Mouse (Mus musculus): ENCODE results near the gene Gss. TPM values are rescaled to one million over a fixed set of nuclear protein-coding genes. Genes with fewer than 3 reads are reported as not detected.

The Gss gene
- polyA plus RNA-seq, 1 experiment from 2014 or later = 29.8 TPM

GRCm38 (mm10) chr2:155523706-155524105, 68.9 kb downstream of the Gss start:
- ATAC-seq (ENCODE audit: low FRiP score, low TSS enrichment) = no peak
- Histone ChIP-seq H3K36me3 (ENCODE audit: control insufficient read depth, insufficient read depth, low read length) (no peaks in the 10 kb centered on the region), H3K9me3 (ENCODE audit: control insufficient read depth, low read length) (no peaks in the 10 kb centered on the region), H3K27ac (ENCODE audit: low read depth, low read length) (no peak overlapping the region), H3K9ac (ENCODE audit: low read depth, low read length) (no peak overlapping the region), H3K4me3 (ENCODE audit: low read length) (no peak overlapping the region), H3K4me1 (ENCODE audit: control insufficient read depth, insufficient read depth, low read length) (no peaks in the 10 kb centered on the region), H3K27me3 (ENCODE audit: control insufficient read depth, insufficient read depth, low read length) (no peaks in the 10 kb centered on the region), H3K4me2 (replicated peaks; ENCODE audit: low read depth, low read length) (no peak overlapping the region)
- 70% methylated on average over 5 of the region's 5 CpGs for WGBS

- no peaks in the 10 kb centered on the region for H3K36me3 ChIP-seq (ENCODE audit: control insufficient read depth, insufficient read depth, low read length)
- H3K27me3 ChIP-seq (ENCODE audit: control insufficient read depth, insufficient read depth, low read length) = peaks cover 9% of the 10 kb centered on the region
- peak overlapping the region; percentile 83 for H3K4me2 ChIP-seq (replicated peaks; ENCODE audit: low read depth, low read length)
- H3K9me3 ChIP-seq (ENCODE audit: control insufficient read depth, low read length) = no peaks in the 10 kb centered on the region
- H3K27ac ChIP-seq (ENCODE audit: low read depth, low read length) = no peak overlapping the region
- peak overlapping the region; percentile 76 for H3K4me3 ChIP-seq (ENCODE audit: low read length)
- H3K9ac ChIP-seq (ENCODE audit: low read depth, low read length) = peak overlapping the region; percentile 66
- WGBS = 27% methylated on average over 18 of the region's 18 CpGs
- no peak for ATAC-seq (ENCODE audit: low FRiP score, low TSS enrichment)
- peaks cover 8% of the 10 kb centered on the region; the same call in 1 of the 2 replicates for H3K4me1 ChIP-seq (ENCODE audit: control insufficient read depth, insufficient read depth, low read length)
Observed at GRCm38 (mm10) chr2:155518531-155519270, 73.9 kb downstream of the Gss start.

- WGBS = 4% methylated on average over 70 of the region's 70 CpGs
- Histone ChIP-seq H3K27me3 (ENCODE audit: control insufficient read depth, insufficient read depth, low read length) (peaks cover 9% of the 10 kb centered on the region), H3K9ac (ENCODE audit: low read depth, low read length) (peak within 1 kb of the TSS; percentile 66), H3K4me3 (ENCODE audit: low read length) (peak within 1 kb of the TSS; percentile 76), H3K9me3 (ENCODE audit: control insufficient read depth, low read length) (no peaks in the 10 kb centered on the region), H3K27ac (ENCODE audit: low read depth, low read length) (no peak within 1 kb of the TSS), H3K4me1 (ENCODE audit: control insufficient read depth, insufficient read depth, low read length) (peaks cover 8% of the 10 kb centered on the region; the same call in 1 of the 2 replicates), H3K4me2 (replicated peaks; ENCODE audit: low read depth, low read length) (peak within 1 kb of the TSS; percentile 83), H3K36me3 (ENCODE audit: control insufficient read depth, insufficient read depth, low read length) (no peaks in the 10 kb centered on the region)
- ATAC-seq (ENCODE audit: low FRiP score, low TSS enrichment) = peak; percentile 99
Observed at GRCm38 (mm10) chr2:155517455-155518423, 74.9 kb downstream of the Gss start, which contains the start of the genes Acss2 and Ggt7. TSS of gene Acss2 (plus strand) at chr2:155517948. TSS of gene Ggt7 (minus strand) at chr2:155518237.

- peaks cover 9% of the 10 kb centered on the region for H3K27me3 ChIP-seq (ENCODE audit: control insufficient read depth, insufficient read depth, low read length)
- H3K9me3 ChIP-seq (ENCODE audit: control insufficient read depth, low read length) = no peaks in the 10 kb centered on the region
- H3K36me3 ChIP-seq (ENCODE audit: control insufficient read depth, insufficient read depth, low read length) = no peaks in the 10 kb centered on the region
- no peak overlapping the region for H3K27ac ChIP-seq (ENCODE audit: low read depth, low read length)
- no peak for ATAC-seq (ENCODE audit: low FRiP score, low TSS enrichment)
- H3K4me1 ChIP-seq (ENCODE audit: control insufficient read depth, insufficient read depth, low read length) = peaks cover 8% of the 10 kb centered on the region; the same call in 1 of the 2 replicates
- H3K9ac ChIP-seq (ENCODE audit: low read depth, low read length) = no peak overlapping the region
- no peak overlapping the region for H3K4me2 ChIP-seq (replicated peaks; ENCODE audit: low read depth, low read length)
- WGBS = 0% methylated on average over 1 of the region's 1 CpGs
- H3K4me3 ChIP-seq (ENCODE audit: low read length) = no peak overlapping the region
Observed at GRCm38 (mm10) chr2:155515941-155516340, 76.7 kb downstream of the Gss start.

GRCm38 (mm10) chr2:155514666-155515065, 77.9 kb downstream of the Gss start:
- 4% methylated on average over 22 of the region's 23 CpGs for WGBS
- H3K9ac ChIP-seq (ENCODE audit: low read depth, low read length) = peak overlapping the region; percentile 53; the same call in 1 of the 2 replicates
- no peaks in the 10 kb centered on the region for H3K9me3 ChIP-seq (ENCODE audit: control insufficient read depth, low read length)
- H3K4me3 ChIP-seq (ENCODE audit: low read length) = peak overlapping the region; percentile 36
- H3K27ac ChIP-seq (ENCODE audit: low read depth, low read length) = no peak overlapping the region
- ATAC-seq (ENCODE audit: low FRiP score, low TSS enrichment) = 0 out of 2 replicates have a peak, but pooled peaks have one; percentile 5
- H3K27me3 ChIP-seq (ENCODE audit: control insufficient read depth, insufficient read depth, low read length) = peaks cover 9% of the 10 kb centered on the region
- H3K4me1 ChIP-seq (ENCODE audit: control insufficient read depth, insufficient read depth, low read length) = peaks cover 8% of the 10 kb centered on the region; the same call in 1 of the 2 replicates
- peak overlapping the region; percentile 66 for H3K4me2 ChIP-seq (replicated peaks; ENCODE audit: low read depth, low read length)
- H3K36me3 ChIP-seq (ENCODE audit: control insufficient read depth, insufficient read depth, low read length) = no peaks in the 10 kb centered on the region

- peaks cover 9% of the 10 kb centered on the region for H3K27me3 ChIP-seq (ENCODE audit: control insufficient read depth, insufficient read depth, low read length)
- no peaks in the 10 kb centered on the region for H3K36me3 ChIP-seq (ENCODE audit: control insufficient read depth, insufficient read depth, low read length)
- peaks cover 8% of the 10 kb centered on the region; the same call in 1 of the 2 replicates for H3K4me1 ChIP-seq (ENCODE audit: control insufficient read depth, insufficient read depth, low read length)
- no peak overlapping the region; the same call in 1 of the 2 replicates for H3K4me2 ChIP-seq (replicated peaks; ENCODE audit: low read depth, low read length)
- H3K27ac ChIP-seq (ENCODE audit: low read depth, low read length) = no peak overlapping the region
- H3K4me3 ChIP-seq (ENCODE audit: low read length) = no peak overlapping the region
- ATAC-seq (ENCODE audit: low FRiP score, low TSS enrichment) = no peak
- H3K9ac ChIP-seq (ENCODE audit: low read depth, low read length) = no peak overlapping the region
- WGBS = 79% methylated on average over 5 of the region's 5 CpGs
- H3K9me3 ChIP-seq (ENCODE audit: control insufficient read depth, low read length) = no peaks in the 10 kb centered on the region
Observed at GRCm38 (mm10) chr2:155513543-155513942, 79.1 kb downstream of the Gss start.

MicroRNAs within 50 kb of the gene (microRNA counts, 519-probe panel; counts per million panel counts)
- not detected for microRNA mmu-miR-499

Small RNAs within 50 kb of the gene (microRNA-seq; reads per million reads assigned to microRNA genes)
- gene Mir499 = 2.9 reads per million, percentile 11 among the genes with 10 or more reads in this experiment

Other genes with a start within 250 kb of the Gss start
- 66.8 and 73.3 TPM in 2 replicates for gene Pigu, start 235.4 kb downstream of the Gss start, polyA plus RNA-seq (2014; fragmentation: Nextera tagmentation; extraction: Ambion mirVana)
- 12.7 and 17.5 TPM in 2 replicates for gene Trp53inp2, start 211.8 kb downstream of the Gss start, polyA plus RNA-seq (2014; fragmentation: Nextera tagmentation; extraction: Ambion mirVana)
- 25.5 and 30.0 TPM in 2 replicates for gene Ncoa6, start 118.9 kb downstream of the Gss start, polyA plus RNA-seq (2014; fragmentation: Nextera tagmentation; extraction: Ambion mirVana)
- 5.5 and 10.0 TPM in 2 replicates for gene Acss2, start 74.9 kb downstream of the Gss start, polyA plus RNA-seq (2014; fragmentation: Nextera tagmentation; extraction: Ambion mirVana)
- 1.1 and 1.9 TPM in 2 replicates for gene Ggt7, start 74.6 kb downstream of the Gss start, polyA plus RNA-seq (2014; fragmentation: Nextera tagmentation; extraction: Ambion mirVana)
- gene Myh7b, start 18.4 kb upstream of the Gss start, polyA plus RNA-seq (2014; fragmentation: Nextera tagmentation; extraction: Ambion mirVana) = 0.96 and 2.1 TPM in 2 replicates
- gene Trpc4ap, start 99.6 kb upstream of the Gss start, polyA plus RNA-seq (2014; fragmentation: Nextera tagmentation; extraction: Ambion mirVana) = 105 and 134 TPM in 2 replicates
- 27.4 and 36.0 TPM in 2 replicates for gene Edem2, start 136.7 kb upstream of the Gss start, polyA plus RNA-seq (2014; fragmentation: Nextera tagmentation; extraction: Ambion mirVana)
- gene Gm17581, start 143.1 kb upstream of the Gss start, polyA plus RNA-seq (2014; fragmentation: Nextera tagmentation; extraction: Ambion mirVana) = not detected in 2 replicates
- 7.7 and 8.2 TPM in 2 replicates for gene Procr, start 158.3 kb upstream of the Gss start, polyA plus RNA-seq (2014; fragmentation: Nextera tagmentation; extraction: Ambion mirVana)
- not detected in 2 replicates for gene Mmp24, start 182.5 kb upstream of the Gss start, polyA plus RNA-seq (2014; fragmentation: Nextera tagmentation; extraction: Ambion mirVana)
- gene BC029722, start 226.6 kb upstream of the Gss start, polyA plus RNA-seq (2014; fragmentation: Nextera tagmentation; extraction: Ambion mirVana) = 7.8 and 11.4 TPM in 2 replicates
- 187 and 202 TPM in 2 replicates for gene Eif6, start 234.1 kb upstream of the Gss start, polyA plus RNA-seq (2014; fragmentation: Nextera tagmentation; extraction: Ambion mirVana)
- 0.07 TPM in 1 of 2 replicates, not detected in the other for gene Fam83c, start 242.0 kb upstream of the Gss start, polyA plus RNA-seq (2014; fragmentation: Nextera tagmentation; extraction: Ambion mirVana)

Data from kidney, embryonic 14.5 days (tissue).